Mouse (Mus musculus) olfactory bulb, adult 2 months (tissue): ENCODE data around the gene Glis3.

Experiments
- CTCF ChIP-seq: fragments of 200-500 bp; IDR thresholded peaks from 2 replicates; pipeline ENCODE4 v1.5.1; 2012; ENCODE audit warnings: low read depth, mild to moderate bottlenecking, low read length, moderate library complexity; ENCODE audit not compliant: insufficient read depth
- POLR2A ChIP-seq: fragments of 200-500 bp; IDR thresholded peaks from 2 replicates; pipeline ENCODE4 v1.6.1; 2012; ENCODE audit warnings: mild to moderate bottlenecking, low read depth, low read length, moderate library complexity; ENCODE audit not compliant: insufficient read depth

DNA sequence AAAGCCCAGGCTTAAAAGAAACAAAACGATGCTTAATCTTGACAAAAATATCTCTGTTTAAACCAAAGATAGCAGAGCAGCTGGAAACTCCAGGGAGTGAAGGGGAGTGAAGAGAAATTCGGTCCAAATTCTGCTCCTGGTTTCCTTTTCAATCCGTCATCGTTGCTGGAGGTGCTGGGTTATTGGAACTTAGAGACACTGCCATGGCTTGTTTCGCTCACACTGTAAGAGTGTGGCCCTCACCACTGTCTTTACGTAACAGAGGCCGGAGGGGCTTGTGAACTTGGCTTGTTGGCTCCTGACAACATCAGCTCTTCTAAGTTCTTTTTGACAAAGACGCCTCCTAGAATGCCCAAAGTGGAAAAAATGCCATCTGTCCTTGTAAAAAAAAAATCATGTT lies 99.4 kb downstream of the Glis3 start:
- TF ChIP-seq POLR2A (no peak), CTCF (no peak)
